Mouse (Mus musculus) lung, postnatal 0 days (tissue): ENCODE measurements at regions not wholly inside any gene's neighbourhood (a gene's known extent, or its start where the extent isn't known, plus 50 kb on each side); places are given as distances from the start of the nearest gene placed in this dataset.

Experiments used
- CTCF ChIP-seq: IDR thresholded peaks from 2 replicates; pipeline ENCODE4 v1.5.1; 2016; ENCODE audit warnings: antibody characterized with exemption, mild to moderate bottlenecking
- EP300 ChIP-seq: IDR thresholded peaks from 2 replicates; pipeline ENCODE4 v1.6.1; 2016; ENCODE audit warnings: antibody characterized with exemption, mild to moderate bottlenecking, control low read depth

DNA sequence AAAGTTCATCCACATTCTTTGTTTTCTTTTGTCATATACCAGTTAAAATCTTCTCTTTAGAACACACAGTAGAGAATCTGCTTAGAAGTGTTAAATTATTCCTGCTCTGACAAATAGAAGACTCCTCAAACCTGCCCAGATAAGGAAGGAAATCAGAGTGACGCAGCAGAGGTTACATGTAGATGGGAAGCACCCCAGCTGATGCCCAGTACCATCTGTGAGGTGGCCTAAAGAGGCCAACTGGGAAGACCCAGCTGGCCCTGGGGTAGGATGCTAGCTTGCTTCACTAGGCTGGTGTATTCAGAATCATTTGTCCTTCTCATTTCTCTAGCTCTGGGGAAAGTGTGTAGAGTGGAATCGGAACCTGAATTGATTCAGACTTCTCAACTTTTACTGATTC lies 242.6 kb upstream of the Erbb4 start:
- TF ChIP-seq EP300 (no peak), CTCF (no peak)
